Mouse (Mus musculus) limb, embryonic 11.5 days (tissue): ENCODE results near the gene Csrnp3. TPM values are rescaled to one million over a fixed set of nuclear protein-coding genes. Genes with fewer than 3 reads are reported as not detected.
A peak's percentile ranks its signal among the peaks of the same experiment; 100 is the strongest.

Experiments
- ATAC-seq: fragments of 200-750 bp; cut with Nextera tagmentation; 2 replicates; pipeline ENCODE4 v1.8.0; 2017; ENCODE audit warnings: low read depth; ENCODE audit not compliant: insufficient number of reproducible peaks, low FRiP score, low TSS enrichment
- DNase-seq: peaks from one replicate; pipeline ENCODE4 v3.0.0-alpha.2; 2015; ENCODE audit warnings: low spot score
- H3K27ac ChIP-seq: fragments of 300-500 bp; sonication (generic); replicated peaks from 2 replicates; pipeline ENCODE4 v1.5.1; 2014; ENCODE audit warnings: low read depth, mild to moderate bottlenecking, low read length
- H3K27me3 ChIP-seq: fragments of 300-500 bp; sonication (generic); 2 replicates; pipeline ENCODE4 v1.6.1; 2014; ENCODE audit warnings: mild to moderate bottlenecking, low read length, mixed read lengths; ENCODE audit not compliant: control insufficient read depth, insufficient read depth
- H3K36me3 ChIP-seq: fragments of 300-500 bp; sonication (generic); 2 replicates; pipeline ENCODE4 v1.6.1; 2014; ENCODE audit warnings: mild to moderate bottlenecking, low read length, moderate library complexity, mixed read lengths; ENCODE audit not compliant: control insufficient read depth, insufficient read depth
- H3K4me1 ChIP-seq: fragments of 300-500 bp; sonication (generic); 2 replicates; pipeline ENCODE4 v1.6.1; 2014; ENCODE audit warnings: low read length, mixed read lengths; ENCODE audit not compliant: control insufficient read depth, insufficient read depth
- H3K4me2 ChIP-seq: fragments of 300-500 bp; sonication (generic); 2 replicates; pipeline ENCODE4 v1.6.1; 2014; ENCODE audit warnings: low read depth, mild to moderate bottlenecking, moderate library complexity; ENCODE audit not compliant: severe bottlenecking
- H3K4me3 ChIP-seq: fragments of 300-500 bp; sonication (generic); 2 replicates; pipeline ENCODE4 v1.5.1; 2014; ENCODE audit warnings: low read depth, low read length
- H3K9ac ChIP-seq: fragments of 300-500 bp; sonication (generic); 2 replicates; pipeline ENCODE4 v1.6.1; 2014; ENCODE audit warnings: mild to moderate bottlenecking, low read length
- H3K9me3 ChIP-seq: fragments of 300-500 bp; sonication (generic); 2 replicates; pipeline ENCODE4 v1.6.1; 2016; ENCODE audit warnings: low read length; ENCODE audit not compliant: control insufficient read depth
- WGBS: fragments of 180-500 bp; shearing (Covaris S2); extraction: QIAGEN DNeasy Blood & Tissue Kit; methylation state at CpG from one replicate; pipeline ENCODE4 v1.1.7; 2014; 5-methylcytosine and 5-hydroxymethylcytosine counted together
- polyA plus RNA-seq: library from polyadenylated mRNA; unstranded; fragments of >200 nt; fragmentation: Nextera tagmentation; extraction: Ambion mirVana; gene quantifications from 2 replicates; pipeline ENCODE4 v1.2.1, GENCODE M21; 2014

Gene Csrnp3
- polyA plus RNA-seq, 1 experiment from 2014 or later: 10.8 TPM

DNA sequence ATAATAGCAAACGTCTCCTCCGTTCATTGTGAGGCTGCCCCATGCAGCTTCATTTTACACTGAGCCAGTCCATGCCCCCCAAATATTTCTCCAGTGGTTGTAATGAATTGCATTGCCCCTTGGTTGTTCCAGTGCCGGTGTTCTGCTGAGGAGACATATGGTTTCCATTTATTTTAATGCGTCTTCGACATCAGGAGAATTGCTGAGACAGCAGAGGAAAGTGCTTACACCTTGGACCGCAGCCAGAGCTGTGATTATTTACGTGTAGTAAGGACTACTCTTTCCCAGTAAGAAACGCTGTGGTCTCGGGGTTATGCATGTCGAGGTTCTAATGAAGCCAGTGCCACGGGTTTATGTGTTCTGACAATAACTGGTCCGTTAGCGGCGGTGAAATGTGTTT is 147.8 kb downstream of the Csrnp3 start:
- Histone ChIP-seq H3K36me3 (no peaks in the 10 kb centered on the region), H3K4me3 (no peak overlapping the region), H3K4me1 (peaks cover 22% of the 10 kb centered on the region), H3K27ac (peak overlapping the region; percentile 65; the same call in 1 of the 2 replicates), H3K9me3 (no peaks in the 10 kb centered on the region), H3K4me2 (no peak overlapping the region), H3K27me3 (no peaks in the 10 kb centered on the region), H3K9ac (no peak overlapping the region)
- 7% methylated on average over 14 of the region's 14 CpGs for WGBS
- peak; percentile 85 for ATAC-seq
- peak; percentile 76 for DNase-seq

DNA sequence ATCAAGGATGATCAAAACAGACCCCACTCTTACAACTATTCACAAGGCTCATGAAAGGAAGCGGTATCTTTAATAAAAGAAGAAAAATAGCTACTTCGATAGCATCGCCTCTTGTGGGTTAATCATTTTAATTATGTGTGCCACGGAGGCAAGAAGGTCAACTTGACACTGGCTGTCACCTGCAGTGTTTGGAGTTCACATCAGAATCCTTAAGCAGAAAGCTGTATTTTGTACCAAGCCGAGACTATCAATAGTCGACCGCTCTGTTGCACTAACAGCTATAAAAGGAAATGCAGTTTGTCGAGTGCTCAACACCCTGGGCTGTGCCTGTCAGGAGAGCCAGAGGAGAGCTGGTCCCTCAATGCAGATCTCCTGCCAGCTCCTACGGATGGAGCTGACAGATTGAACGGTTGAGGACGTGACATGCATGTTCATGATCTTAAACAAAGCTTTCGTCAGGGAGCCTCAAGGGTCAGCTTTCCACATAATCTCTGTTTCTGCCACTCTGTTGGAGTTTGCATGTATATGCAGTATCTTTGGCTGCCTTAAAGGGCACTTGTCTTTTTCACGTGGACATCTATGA is 149.4 kb downstream of the Csrnp3 start:
- Histone ChIP-seq H3K36me3 (no peaks in the 10 kb centered on the region), H3K27me3 (no peaks in the 10 kb centered on the region), H3K9me3 (no peaks in the 10 kb centered on the region), H3K4me3 (no peak overlapping the region), H3K27ac (no peak overlapping the region; the same call in 1 of the 2 replicates), H3K9ac (no peak overlapping the region), H3K4me2 (no peak overlapping the region), H3K4me1 (peaks cover 18% of the 10 kb centered on the region)
- WGBS: 49% methylated on average over 13 of the region's 13 CpGs
- no peak for DNase-seq
- no peak for ATAC-seq

DNA sequence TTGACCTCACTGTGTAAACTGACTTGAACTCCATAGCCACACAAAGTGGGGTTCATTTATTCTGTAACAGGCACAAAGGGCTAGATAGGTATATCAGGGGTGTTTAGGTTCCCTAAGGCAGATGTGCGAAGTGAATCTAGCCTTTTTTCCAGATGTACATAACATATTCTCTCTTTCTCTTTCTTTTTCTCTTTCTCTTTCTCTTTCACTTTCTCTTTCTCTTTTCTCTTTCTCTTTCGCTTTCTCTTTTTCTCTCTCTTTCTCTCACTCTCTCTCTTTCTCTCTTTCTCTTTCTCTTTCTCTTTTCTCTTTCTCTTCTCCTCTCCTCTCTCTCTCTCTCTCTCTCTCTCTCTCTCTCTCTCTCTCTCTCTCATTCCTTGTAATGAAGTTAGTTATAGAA is 153.2 kb downstream of the Csrnp3 start:
- ATAC-seq (no peak), DNase-seq (no peak)
- no peak overlapping the region for H3K9ac ChIP-seq
- H3K4me1 ChIP-seq: peaks cover 11% of the 10 kb centered on the region; the same call in 1 of the 2 replicates
- H3K36me3 ChIP-seq: no peaks in the 10 kb centered on the region
- H3K4me3 ChIP-seq: no peak overlapping the region
- no peaks in the 10 kb centered on the region for H3K9me3 ChIP-seq
- H3K27me3 ChIP-seq: no peaks in the 10 kb centered on the region
- WGBS: 89% methylated on average over 2 of the region's 2 CpGs
- no peak overlapping the region for H3K4me2 ChIP-seq
- H3K27ac ChIP-seq: no peak overlapping the region

DNA sequence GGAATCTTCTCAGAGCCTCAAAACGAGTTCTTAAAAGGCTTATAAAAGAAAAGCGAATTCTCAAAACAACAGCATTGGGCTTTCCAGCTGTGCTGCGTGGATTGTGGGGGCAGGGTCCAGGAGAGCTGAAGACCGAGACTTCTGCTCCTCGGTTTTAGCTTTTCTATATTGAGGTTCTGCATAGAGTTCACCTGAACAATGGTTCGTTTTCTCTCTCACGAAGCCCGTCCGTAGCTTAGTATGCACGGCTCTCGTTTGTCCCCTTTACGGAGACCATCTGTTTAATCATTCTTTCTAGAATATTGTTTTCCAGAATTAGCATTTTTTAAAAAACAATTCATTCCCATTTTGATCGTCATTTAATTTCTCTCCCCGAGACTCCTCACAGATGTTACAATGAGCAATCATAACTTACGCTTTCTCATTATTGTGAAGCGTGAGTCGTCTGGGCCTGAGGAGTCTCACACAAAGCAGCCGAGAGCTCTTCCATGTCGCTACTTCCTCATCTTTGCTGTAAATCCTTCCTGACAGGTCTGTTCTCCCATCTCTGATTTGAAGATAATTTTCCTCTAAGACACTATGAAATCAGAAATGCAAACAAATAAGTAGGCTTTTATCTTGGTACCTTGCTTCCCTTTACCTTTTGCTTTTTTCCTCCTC is 163.6 kb downstream of the Csrnp3 start:
- Histone ChIP-seq H3K27ac (no peak overlapping the region), H3K9me3 (no peaks in the 10 kb centered on the region), H3K36me3 (no peaks in the 10 kb centered on the region), H3K9ac (no peak overlapping the region), H3K27me3 (no peaks in the 10 kb centered on the region), H3K4me3 (no peak overlapping the region), H3K4me1 (no peaks in the 10 kb centered on the region), H3K4me2 (no peak overlapping the region)
- 87% methylated on average over 19 of the region's 19 CpGs for WGBS
- ATAC-seq: no peak
- no peak for DNase-seq

DNA sequence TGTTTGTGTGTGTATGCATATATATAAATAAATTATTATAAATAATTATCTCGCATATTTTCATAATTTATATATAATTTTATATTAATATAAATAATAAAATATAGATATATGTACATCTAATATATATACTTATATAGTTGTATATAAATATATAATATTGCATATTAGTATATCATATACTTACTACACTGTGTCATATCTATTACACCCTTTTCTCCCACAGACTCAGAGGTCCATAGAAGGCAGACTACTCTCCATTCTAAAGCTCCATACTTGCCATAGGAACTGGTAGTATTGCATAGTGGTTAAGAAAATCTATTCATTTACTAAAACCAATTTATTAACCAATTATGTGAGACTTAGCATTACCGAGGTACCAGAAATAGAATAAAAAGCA is 164.1 kb downstream of the Csrnp3 start:
- Histone ChIP-seq H3K4me1 (no peaks in the 10 kb centered on the region), H3K27ac (no peak overlapping the region), H3K4me2 (no peak overlapping the region), H3K9ac (no peak overlapping the region), H3K4me3 (no peak overlapping the region), H3K9me3 (no peaks in the 10 kb centered on the region), H3K27me3 (no peaks in the 10 kb centered on the region), H3K36me3 (no peaks in the 10 kb centered on the region)
- ATAC-seq (no peak), DNase-seq (no peak)
- WGBS: 84% methylated on average over 2 of the region's 2 CpGs

DNA sequence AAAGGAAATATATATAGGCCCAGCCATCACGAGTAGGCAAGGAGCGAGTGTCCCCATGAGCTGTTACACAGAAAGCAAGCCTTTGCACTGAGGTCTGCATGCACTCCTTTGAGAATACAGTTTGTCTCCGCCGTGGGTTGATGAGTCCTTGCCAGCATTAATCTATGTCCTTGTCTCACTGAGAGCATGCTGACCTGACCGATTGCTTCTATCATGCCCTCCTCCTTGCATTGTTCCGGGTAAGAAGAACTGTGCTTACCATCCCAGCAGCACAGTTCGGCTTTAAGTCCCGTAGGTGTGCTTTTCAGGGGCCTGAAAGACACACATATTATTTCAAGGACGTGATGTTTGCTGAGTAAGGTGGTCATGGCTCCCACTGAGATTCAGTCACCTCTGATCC is 173.1 kb downstream of the Csrnp3 start:
- Histone ChIP-seq H3K9me3 (no peaks in the 10 kb centered on the region), H3K4me1 (no peaks in the 10 kb centered on the region), H3K36me3 (0 out of 2 replicates have a peak, but pooled peaks cover 2% of the 10 kb centered on the region), H3K9ac (no peak overlapping the region), H3K4me3 (no peak overlapping the region), H3K27me3 (no peaks in the 10 kb centered on the region), H3K4me2 (no peak overlapping the region), H3K27ac (no peak overlapping the region)
- 89% methylated on average over 9 of the region's 9 CpGs for WGBS
- no peak for DNase-seq
- no peak for ATAC-seq

DNA sequence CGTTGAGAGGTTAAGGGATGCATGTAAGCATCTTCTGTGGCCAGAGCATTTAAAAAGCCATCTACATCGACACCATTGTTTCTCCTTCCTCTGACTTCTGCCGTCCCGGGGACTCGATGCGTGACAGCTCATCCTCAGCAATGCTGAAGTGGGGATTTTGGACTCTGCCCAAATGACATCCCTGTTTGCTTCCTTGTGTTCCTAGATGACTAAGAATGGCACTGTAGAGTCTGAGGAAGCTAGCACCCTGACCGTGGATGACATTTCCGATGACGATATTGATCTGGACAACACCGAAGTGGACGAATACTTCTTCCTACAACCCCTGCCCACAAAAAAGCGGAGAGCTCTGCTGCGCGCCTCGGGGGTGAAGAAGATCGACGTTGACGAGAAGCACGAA is 173.7 kb downstream of the Csrnp3 start:
- H3K36me3 ChIP-seq: 0 out of 2 replicates have a peak, but pooled peaks cover 2% of the 10 kb centered on the region
- H3K27me3 ChIP-seq: no peaks in the 10 kb centered on the region
- H3K4me2 ChIP-seq: no peak overlapping the region
- no peaks in the 10 kb centered on the region for H3K9me3 ChIP-seq
- DNase-seq (no peak), ATAC-seq (no peak)
- H3K4me3 ChIP-seq: no peak overlapping the region
- no peak overlapping the region for H3K9ac ChIP-seq
- no peak overlapping the region for H3K27ac ChIP-seq
- H3K4me1 ChIP-seq: no peaks in the 10 kb centered on the region
- 93% methylated on average over 19 of the region's 19 CpGs for WGBS

DNA sequence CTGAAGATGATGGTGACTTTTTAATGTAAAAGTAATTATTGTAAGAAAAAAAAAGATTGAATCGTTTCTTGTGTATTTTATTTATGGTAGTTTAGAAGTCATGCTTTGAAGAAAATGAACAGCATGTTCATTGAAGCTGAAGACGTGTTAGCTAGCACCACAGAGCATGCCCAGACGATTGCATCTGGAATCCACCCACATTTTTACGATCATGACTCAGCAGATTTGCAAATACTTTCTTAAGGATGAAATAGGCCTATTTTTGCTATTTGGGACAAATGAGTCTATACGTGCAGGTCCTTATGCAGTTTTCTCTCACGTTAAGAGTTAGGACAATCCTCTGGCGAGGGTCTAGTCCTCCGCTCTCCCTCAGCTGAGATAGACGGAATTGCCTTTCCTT is 177.9 kb downstream of the Csrnp3 start:
- H3K9me3 ChIP-seq: no peaks in the 10 kb centered on the region
- DNase-seq: no peak
- no peak for ATAC-seq
- WGBS: 88% methylated on average over 9 of the region's 9 CpGs
- 0 out of 2 replicates have a peak, but pooled peaks cover 2% of the 10 kb centered on the region for H3K36me3 ChIP-seq
- no peaks in the 10 kb centered on the region for H3K4me1 ChIP-seq
- no peak overlapping the region for H3K9ac ChIP-seq
- H3K4me2 ChIP-seq: no peak overlapping the region
- H3K4me3 ChIP-seq: no peak overlapping the region
- no peaks in the 10 kb centered on the region for H3K27me3 ChIP-seq
- no peak overlapping the region for H3K27ac ChIP-seq
